ENCODE assay signal across 28 mouse cellular contexts in the genomic region with DNA sequence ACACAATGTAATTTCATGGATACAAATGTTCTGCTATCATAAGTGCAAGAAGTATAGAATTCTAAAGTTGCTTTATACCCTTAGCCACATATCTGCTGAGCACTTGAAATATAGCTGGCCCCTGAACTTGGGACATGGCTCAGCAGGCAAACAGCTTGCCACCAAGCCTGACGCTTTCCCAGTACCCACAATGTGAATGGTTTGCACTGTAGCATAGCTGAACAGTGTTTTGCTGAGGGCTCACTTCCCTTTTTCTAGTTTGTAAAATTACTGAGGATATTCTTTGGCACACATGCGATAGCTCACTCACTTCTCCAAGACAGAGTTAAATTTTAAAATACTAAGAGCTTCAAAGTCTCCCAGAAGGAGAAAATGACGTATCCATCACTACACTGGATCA. TPM values are rescaled to one million over a fixed set of nuclear protein-coding genes. Genes with fewer than 3 reads are reported as not detected.
DNase-seq lines count a peak whose midpoint lies in the region; ATAC-seq lines count a peak whose summit lies in the region.
"Had no signal": no experiment of that assay in that cellular context is flagged by ENCODE, and none has a peak within 500 bp of the region (broad histone marks: within the 10 kb centered on the region; RNA-seq: fewer than 3 reads in every experiment).

No protein-coding gene starts in this region.

- H3K4me1 ChIP-seq in heart, embryonic 10.5 days = peaks cover 6% of the 10 kb centered on the region; the same call in 1 of the 2 replicates
- no peaks in the 10 kb centered on the region for H3K4me1 ChIP-seq in limb, embryonic 10.5 days
- H3K4me1 ChIP-seq: embryonic facial prominence, embryonic 10.5 days; embryonic facial prominence, embryonic 13.5 days; forebrain, embryonic 12.5 days; forebrain, embryonic 15.5 days; hindbrain, embryonic 12.5 days; hindbrain, embryonic 15.5 days had no signal

- DNase-seq in heart, adult 11 months = peak; percentile 30
- DNase-seq in heart, embryonic 10.5 days (ENCODE audit: low spot score) = no peak
- no peak for DNase-seq in liver
- no peak for DNase-seq in limb, embryonic 10.5 days (ENCODE audit: low spot score)
- DNase-seq in T-cell, adult 2 months (ENCODE audit: low spot score) = no peak
- DNase-seq: adrenal gland, adult 2 months; adrenal gland, postnatal 14 days; cerebellum, adult 11 months; cerebellum, adult 2 months; cerebellum, adult 9-11 months; cerebellum, postnatal 25 days; embryo, embryonic 11 days; gastrocnemius, postnatal 36 days; heart, adult 18-20 months; heart, postnatal 14 days; heart, postnatal 4 days had no signal

- no peaks in the 10 kb centered on the region for H3K9me3 ChIP-seq in heart, embryonic 10.5 days
- no peaks in the 10 kb centered on the region for H3K9me3 ChIP-seq in limb, embryonic 10.5 days (replicated peaks)
- H3K9me3 ChIP-seq: embryonic facial prominence, embryonic 10.5 days; embryonic facial prominence, embryonic 13.5 days; forebrain, embryonic 12.5 days; forebrain, embryonic 15.5 days; heart, embryonic 13.5 days; hindbrain, embryonic 12.5 days; hindbrain, embryonic 15.5 days had no signal

- H3K27ac ChIP-seq in heart, embryonic 10.5 days = no peak overlapping the region
- no peak overlapping the region for H3K27ac ChIP-seq in limb, embryonic 10.5 days
- H3K27ac ChIP-seq: embryonic facial prominence, embryonic 10.5 days; embryonic facial prominence, embryonic 13.5 days; forebrain, embryonic 12.5 days; forebrain, embryonic 15.5 days; heart, embryonic 13.5 days; hindbrain, embryonic 12.5 days; hindbrain, embryonic 15.5 days had no signal

- ATAC-seq in common myeloid progenitor, adult 5-6 weeks (replicated peaks; ENCODE audit: low read depth, poor library complexity, severe bottlenecking) = peak; percentile 68
- ATAC-seq in megakaryocyte progenitor cell, adult 5-6 weeks (replicated peaks; ENCODE audit: poor library complexity) = peak; percentile 68; the same call in 1 of the 2 replicates
- ATAC-seq: CD4-positive, CD25-positive, alpha-beta regulatory T cell, adult 4 months; forebrain, embryonic 15.5 days; Patski had no signal

- H3K27me3 ChIP-seq in heart, embryonic 10.5 days (ENCODE audit: insufficient read depth, poor library complexity, severe bottlenecking) = no peaks in the 10 kb centered on the region
- H3K27me3 ChIP-seq in limb, embryonic 10.5 days (ENCODE audit: low read depth, poor library complexity, severe bottlenecking) = no peaks in the 10 kb centered on the region
- H3K27me3 ChIP-seq: embryonic facial prominence, embryonic 13.5 days; forebrain, embryonic 12.5 days; forebrain, embryonic 15.5 days; heart, embryonic 13.5 days; hindbrain, embryonic 12.5 days; hindbrain, embryonic 15.5 days had no signal

- 80% methylated on average over 3 of the region's 3 CpGs for WGBS in heart, embryonic 10.5 days
- 88% methylated on average over 3 of the region's 3 CpGs for WGBS in limb, embryonic 10.5 days

- H3K36me3 ChIP-seq in heart, embryonic 10.5 days = no peaks in the 10 kb centered on the region
- no peaks in the 10 kb centered on the region for H3K36me3 ChIP-seq in limb, embryonic 10.5 days
- H3K36me3 ChIP-seq: embryonic facial prominence, embryonic 10.5 days; embryonic facial prominence, embryonic 13.5 days; forebrain, embryonic 12.5 days; forebrain, embryonic 15.5 days; heart, embryonic 13.5 days; hindbrain, embryonic 12.5 days; hindbrain, embryonic 15.5 days had no signal

- no peak overlapping the region for H3K4me3 ChIP-seq in heart, embryonic 10.5 days
- H3K4me3 ChIP-seq in limb, embryonic 10.5 days = no peak overlapping the region
- H3K4me3 ChIP-seq: embryonic facial prominence, embryonic 10.5 days; embryonic facial prominence, embryonic 13.5 days; erythroblast, embryonic 14.5 days; forebrain, embryonic 12.5 days; forebrain, embryonic 15.5 days; heart, embryonic 13.5 days; hindbrain, embryonic 12.5 days; hindbrain, embryonic 15.5 days had no signal

RNA-seq across cellular contexts. Expression of gene Cap2, which starts 20.4 kb away (rescaled TPM):
- 101 and 175 TPM in 2 replicates for polyA plus RNA-seq in heart, embryonic 10.5 days (2016; fragmentation: Nextera tagmentation; extraction: Ambion mirVana)
- 0.15 and 1.0 TPM in 2 replicates for total RNA-seq in common myeloid progenitor, adult 5-6 weeks (2017)
- total RNA-seq in megakaryocyte progenitor cell, adult 5-6 weeks (2015) = 0.20 and 0.39 TPM in 2 replicates
- 0.14 TPM in 1 of 2 replicates, not detected in the other for total RNA-seq in megakaryocyte progenitor cell, adult 5-6 weeks (2017)
- 4.2 and 6.7 TPM in 2 replicates for polyA plus RNA-seq in limb, embryonic 10.5 days (2016; fragmentation: Nextera tagmentation; extraction: Ambion mirVana)
- polyA plus RNA-seq: erythroblast, embryonic 14.5 days; Patski had no signal
